ENCODE assay signal across 12 mouse cellular contexts in the genomic region with DNA sequence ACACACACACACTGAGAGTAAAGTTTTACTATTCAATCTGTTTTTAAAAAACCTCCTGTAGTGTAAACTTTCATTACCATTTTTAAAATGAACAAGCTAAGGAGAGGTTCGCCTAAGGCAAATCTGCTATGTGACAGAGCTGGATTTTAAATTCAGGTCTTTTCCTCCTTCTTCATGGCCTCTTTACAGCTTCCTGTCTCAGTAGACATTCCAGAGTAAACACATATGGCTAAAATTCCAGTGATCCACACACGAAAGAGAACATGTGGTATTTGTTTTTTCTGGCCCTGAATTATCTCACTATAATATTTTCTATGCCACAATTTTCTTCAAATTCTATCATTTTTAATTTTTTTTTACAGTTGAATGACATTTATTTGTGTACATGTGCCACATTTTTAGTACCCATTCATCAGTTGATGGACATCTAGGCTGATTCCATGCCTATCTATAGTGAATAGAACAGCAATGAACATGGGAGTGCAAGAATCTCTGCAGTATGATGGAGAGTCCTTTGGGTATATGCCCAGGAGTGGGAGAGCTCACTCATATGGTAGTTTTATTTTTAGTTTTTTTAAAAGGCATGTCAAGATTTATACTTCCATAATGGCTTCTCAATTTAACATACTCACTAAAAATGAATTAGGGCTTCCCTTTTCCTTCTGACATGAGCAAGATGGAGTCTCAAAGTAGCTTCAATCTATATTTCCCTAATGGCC.
"Had no signal": no experiment of that assay in that cellular context is flagged by ENCODE, and none has a peak within 500 bp of the region (broad histone marks: within the 10 kb centered on the region; RNA-seq: fewer than 3 reads in every experiment).

No protein-coding gene starts in this region.

- H3K9ac ChIP-seq: intestine, embryonic 15.5 days; liver, embryonic 13.5 days; liver, postnatal 0 days; neural tube, embryonic 15.5 days had no signal

- H3K36me3 ChIP-seq: intestine, embryonic 15.5 days; liver, embryonic 13.5 days; neural tube, embryonic 15.5 days had no signal

- H3K4me2 ChIP-seq: intestine, embryonic 15.5 days; liver, embryonic 13.5 days; neural tube, embryonic 15.5 days had no signal

- H3K4me1 ChIP-seq: intestine, embryonic 15.5 days; liver, embryonic 13.5 days; neural tube, embryonic 15.5 days had no signal

- ATAC-seq: intestine, embryonic 15.5 days; liver, postnatal 0 days had no signal

- H3K27me3 ChIP-seq: intestine, embryonic 15.5 days; liver, embryonic 13.5 days; neural tube, embryonic 15.5 days had no signal

- H3K4me3 ChIP-seq: intestine, embryonic 15.5 days; liver, embryonic 13.5 days; myocyte; neural tube, embryonic 15.5 days had no signal

- H3K9me3 ChIP-seq: intestine, embryonic 15.5 days; liver, embryonic 13.5 days; neural tube, embryonic 15.5 days had no signal

- DNase-seq: kidney, adult 9 months; left cerebral cortex, postnatal 4 days; liver; liver, embryonic 13.5 days; liver, postnatal 0 days; lung, postnatal 36 days; midbrain, embryonic 14.5 days; right cerebral cortex, adult 18-20 months; right cerebral cortex, postnatal 25 days had no signal

- H3K27ac ChIP-seq: intestine, embryonic 15.5 days; liver, embryonic 13.5 days; neural tube, embryonic 15.5 days had no signal
